Mouse (Mus musculus) monocyte, adult 2 months (primary cell): ENCODE data around the gene Ccdc151.

Experiments
- DNase-seq, 2 experiments: peaks; one replicate each; pipeline ENCODE4 v3.0.0; 2022; ENCODE audit warnings: low spot score in 2 of 2, low read depth in 1 of 2

Gene Ccdc151

GRCm38 (mm10) chr9:22002194-22003162 is at the start of gene Ccdc151, which contains the start of gene Prkcsh:
Gene Ccdc151 (minus strand): TSS chr9:22002634.
Gene Prkcsh (plus strand): TSS chr9:22002806.
- DNase-seq: peak; percentile 99 to 100

GRCm38 (mm10) chr9:22051958-22052254 is 49.5 kb upstream of the Ccdc151 start, which contains the start of gene Elavl3:
Gene Elavl3 (minus strand): TSS chr9:22052023.
- no peak for DNase-seq

GRCm38 (mm10) chr9:22051161-22051957 is 48.9 kb upstream of the Ccdc151 start:
- DNase-seq: no peak

- DNase-seq: no peak
Measured at GRCm38 (mm10) chr9:22050351-22050889, 48.0 kb upstream of the Ccdc151 start.

- no peak for DNase-seq
Measured at GRCm38 (mm10) chr9:22049721-22050270, 47.4 kb upstream of the Ccdc151 start.

GRCm38 (mm10) chr9:22049315-22049714 is 46.9 kb upstream of the Ccdc151 start:
- DNase-seq: no peak

GRCm38 (mm10) chr9:22047329-22047728 is 44.9 kb upstream of the Ccdc151 start:
- no peak for DNase-seq

- DNase-seq: no peak
Measured at GRCm38 (mm10) chr9:22041832-22042231, 39.4 kb upstream of the Ccdc151 start.

GRCm38 (mm10) chr9:22037826-22038225 is 35.4 kb upstream of the Ccdc151 start:
- DNase-seq: no peak

GRCm38 (mm10) chr9:22035300-22036044 is 33.0 kb upstream of the Ccdc151 start:
- DNase-seq: no peak

DNA sequence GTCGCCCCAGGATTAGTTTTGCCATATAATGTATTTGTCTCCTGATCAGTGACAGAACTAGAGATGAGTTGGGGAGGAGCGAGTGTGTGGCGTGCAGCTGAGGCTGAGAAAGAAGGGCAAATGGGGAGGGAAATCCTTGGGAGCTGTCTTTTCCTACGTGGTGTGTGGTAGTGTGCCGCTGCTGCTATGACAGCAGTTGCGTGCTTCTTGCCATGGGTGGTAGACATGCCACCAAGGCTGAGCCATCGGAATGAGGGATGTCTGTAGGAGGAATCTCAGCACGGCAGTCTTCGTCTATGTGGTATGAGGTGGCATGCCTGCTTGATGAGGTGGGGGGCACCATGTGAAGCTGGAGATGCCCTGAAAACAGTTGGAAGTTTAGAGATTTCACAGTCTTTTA is 28.0 kb upstream of the Ccdc151 start:
- no peak for DNase-seq

GRCm38 (mm10) chr9:22028467-22028866 is 26.0 kb upstream of the Ccdc151 start:
- DNase-seq: no peak

- DNase-seq: no peak
Measured at GRCm38 (mm10) chr9:22024592-22024991, 22.2 kb upstream of the Ccdc151 start.

GRCm38 (mm10) chr9:22017208-22017825 is 14.9 kb upstream of the Ccdc151 start:
- DNase-seq: no peak

GRCm38 (mm10) chr9:22016245-22016644 is 13.8 kb upstream of the Ccdc151 start:
- DNase-seq: no peak

GRCm38 (mm10) chr9:22012731-22013130 is 10.3 kb upstream of the Ccdc151 start:
- no peak for DNase-seq

- no peak for DNase-seq
Measured at GRCm38 (mm10) chr9:22011055-22011454, 8.6 kb upstream of the Ccdc151 start.

- no peak for DNase-seq
Measured at GRCm38 (mm10) chr9:22004546-22004945, 2.1 kb upstream of the Ccdc151 start.

DNA sequence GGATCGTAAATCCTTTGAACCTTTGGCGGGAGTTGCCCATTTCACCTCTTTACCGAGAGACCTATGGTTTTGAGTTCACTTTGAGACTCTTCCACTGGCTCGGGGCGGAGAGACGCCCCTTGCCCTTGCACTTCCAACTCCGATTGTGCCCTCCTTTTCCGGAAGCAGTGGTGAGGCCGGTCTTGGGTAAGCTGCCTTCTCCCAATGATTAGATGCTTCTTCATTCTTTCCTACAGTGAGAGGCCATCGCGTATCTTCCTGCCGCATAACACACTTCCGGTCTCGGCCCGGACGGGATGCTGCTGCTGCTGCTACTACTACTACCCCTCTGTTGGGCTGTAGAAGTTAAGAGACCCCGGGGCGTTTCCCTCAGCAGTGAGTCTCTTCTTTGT is 725 bp upstream of the Ccdc151 start:
- DNase-seq: no peak

GRCm38 (mm10) chr9:22001633-22002032 is 801 bp downstream of the Ccdc151 start:
- DNase-seq: no peak
